Mouse (Mus musculus): ENCODE results near the gene Nradd. TPM values are rescaled to one million over a fixed set of nuclear protein-coding genes. Genes with fewer than 3 reads are reported as not detected.

Gene Nradd
- 1 to 10 TPM; 2.0 to 4.6 (median 3.0) TPM for total RNA-seq (2022)

- DNase-seq (ENCODE audit: low spot score in 2 of 2): peak; percentile 82 to 83
Observed at GRCm38 (mm10) chr9:110624361-110625166, at the start of gene Nradd. Gene Nradd (minus strand): TSS chr9:110624452.

GRCm38 (mm10) chr9:110673107-110673752 is 49.0 kb upstream of the Nradd start:
- no peak for DNase-seq (ENCODE audit: low spot score in 2 of 2)

GRCm38 (mm10) chr9:110672462-110673106 is 48.3 kb upstream of the Nradd start:
- DNase-seq (ENCODE audit: low spot score in 2 of 2): no peak

GRCm38 (mm10) chr9:110669785-110670184 is 45.5 kb upstream of the Nradd start:
- no peak for DNase-seq (ENCODE audit: low spot score in 2 of 2)

DNA sequence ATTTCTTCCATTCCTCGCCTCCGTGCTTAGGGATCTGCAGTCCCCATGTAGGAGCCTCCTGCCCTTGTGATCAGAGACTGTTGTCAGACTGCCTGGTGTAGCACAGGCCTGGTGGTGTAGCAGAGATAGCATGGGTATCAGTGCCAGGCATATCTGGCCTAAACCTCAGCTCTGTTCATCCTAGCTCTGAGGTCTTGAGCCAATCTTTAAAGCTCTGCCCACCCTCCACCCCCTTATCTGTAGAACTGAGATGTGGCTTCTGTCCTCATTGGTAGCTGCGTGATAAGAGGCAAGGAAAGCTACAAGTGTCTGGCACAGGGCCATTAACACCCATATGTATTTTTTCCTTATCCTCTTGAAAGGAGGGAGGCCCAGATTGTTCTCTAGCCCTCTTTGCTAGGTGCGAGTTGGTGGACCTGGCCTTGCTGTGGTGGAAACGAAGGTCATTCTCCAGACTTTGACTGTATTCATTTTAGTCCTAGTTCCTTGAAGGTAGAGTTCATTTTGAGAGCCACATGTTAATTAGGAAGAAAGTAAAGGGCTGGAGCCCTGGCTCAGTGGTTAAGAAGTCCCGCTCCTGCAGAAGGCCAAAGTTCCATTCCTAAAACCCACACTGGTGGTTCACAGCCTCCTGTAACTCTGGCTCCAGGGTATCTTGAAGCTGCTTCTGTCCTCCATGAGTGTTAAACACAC is 44.5 kb upstream of the Nradd start:
- no peak for DNase-seq (ENCODE audit: low spot score in 2 of 2)

DNA sequence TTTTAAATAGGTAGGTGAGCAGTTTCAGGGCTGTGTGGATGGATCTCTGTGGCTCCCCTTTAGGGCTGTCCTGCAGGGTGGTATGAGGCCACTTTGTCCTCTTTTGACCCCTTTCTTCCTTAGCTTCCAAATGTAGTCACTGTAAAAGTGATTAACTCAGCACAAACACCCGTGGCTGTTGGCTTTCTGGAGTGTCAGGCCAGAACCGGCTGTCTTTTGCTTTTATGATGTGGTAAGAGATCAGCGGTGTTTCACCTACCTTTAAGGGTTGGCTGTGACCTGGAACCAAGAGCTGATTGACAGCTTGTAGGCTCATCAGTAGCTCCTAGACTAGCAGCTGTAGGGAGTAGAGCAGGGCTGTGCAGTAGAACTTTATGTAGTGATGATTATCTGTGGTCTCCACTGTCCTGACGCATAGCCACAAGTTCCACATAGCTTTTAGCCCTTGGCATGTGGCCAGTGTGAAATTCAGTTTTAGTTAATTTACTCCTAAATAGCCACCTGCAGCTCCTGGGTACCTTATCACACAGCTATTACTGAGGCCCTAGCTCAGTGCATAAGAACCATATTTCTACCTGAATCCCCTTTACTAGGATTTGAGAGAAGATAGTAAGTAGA is 43.1 kb upstream of the Nradd start:
- no peak for DNase-seq (ENCODE audit: low spot score in 2 of 2)

DNA sequence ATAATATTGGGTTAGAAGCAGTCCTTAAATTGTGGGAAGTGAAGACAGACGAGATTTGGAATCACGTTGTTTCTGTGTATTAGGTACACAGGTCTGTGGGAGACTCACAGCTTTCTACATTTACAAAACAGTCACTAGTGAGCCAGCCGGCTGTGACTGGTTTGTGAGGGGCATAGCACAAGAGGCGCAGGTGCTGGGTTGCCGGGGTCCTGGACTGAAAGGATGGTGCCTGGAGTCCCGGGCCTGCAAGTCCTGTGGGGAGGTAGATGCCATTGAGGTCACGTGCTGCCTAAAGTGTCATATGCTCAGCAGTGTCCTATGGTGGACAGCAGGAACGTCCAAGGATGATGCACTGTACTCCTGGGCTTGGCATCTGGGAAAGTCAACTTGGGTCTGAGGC is 42.1 kb upstream of the Nradd start:
- DNase-seq (ENCODE audit: low spot score in 2 of 2): no peak

DNA sequence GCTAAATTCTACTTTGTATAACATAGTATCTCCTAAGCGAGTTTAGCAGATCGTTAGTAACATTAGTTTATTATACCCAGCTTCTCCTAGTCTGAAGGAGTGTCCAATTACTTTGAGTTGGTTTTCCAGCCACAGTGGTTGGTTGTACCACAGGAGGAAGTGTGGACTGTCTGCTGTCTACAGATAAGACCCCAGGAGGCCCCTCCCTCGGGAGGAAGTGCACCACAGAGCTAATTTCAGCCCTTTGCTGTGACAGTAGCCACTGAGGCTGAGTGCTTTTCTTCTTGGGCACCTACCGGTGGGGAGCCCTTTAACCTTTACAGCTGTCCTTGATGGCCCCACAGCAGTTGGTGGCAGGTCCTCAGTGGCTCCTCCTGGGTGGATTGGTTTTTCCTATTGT is 41.7 kb upstream of the Nradd start:
- DNase-seq (ENCODE audit: low spot score in 2 of 2): no peak

- no peak for DNase-seq (ENCODE audit: low spot score in 2 of 2)
Observed at GRCm38 (mm10) chr9:110662844-110663243, 38.6 kb upstream of the Nradd start.

DNA sequence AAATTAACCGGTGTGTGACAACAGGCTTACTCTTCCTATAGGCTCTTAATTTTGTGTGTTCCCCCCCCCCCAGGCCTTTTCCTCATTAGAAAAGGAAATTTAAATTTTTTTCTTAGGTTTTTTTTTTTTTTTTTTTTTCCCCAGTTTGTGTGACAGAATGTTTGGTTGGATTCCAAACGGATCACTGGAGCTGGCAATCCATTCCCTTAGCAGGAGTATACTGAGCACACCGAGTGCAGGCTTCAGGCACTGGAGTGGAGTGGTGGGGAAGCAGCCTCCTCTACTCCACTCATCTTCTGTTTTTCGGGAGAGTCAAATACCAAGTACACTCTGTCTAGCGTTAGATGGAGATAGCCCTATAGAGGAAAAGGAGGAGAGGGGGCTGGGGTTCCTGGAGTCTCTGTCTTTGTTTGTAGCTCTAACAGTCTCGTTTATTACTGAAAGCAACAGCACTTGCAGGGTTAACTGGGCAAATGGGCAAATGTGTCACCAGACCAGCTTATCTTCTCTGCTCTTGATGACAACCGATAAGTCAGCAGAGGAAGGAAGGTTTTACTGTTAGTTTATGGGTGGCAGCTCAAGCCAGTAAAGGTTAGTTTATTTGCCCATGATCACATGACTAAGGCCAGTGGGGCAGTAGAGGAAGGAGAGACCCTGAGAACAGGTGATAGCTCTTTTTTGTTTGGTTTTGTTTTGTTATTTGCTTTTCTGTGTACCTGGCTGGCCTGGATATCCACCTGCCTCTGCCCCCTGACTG is 36.8 kb upstream of the Nradd start:
- no peak for DNase-seq (ENCODE audit: low spot score in 2 of 2)

DNA sequence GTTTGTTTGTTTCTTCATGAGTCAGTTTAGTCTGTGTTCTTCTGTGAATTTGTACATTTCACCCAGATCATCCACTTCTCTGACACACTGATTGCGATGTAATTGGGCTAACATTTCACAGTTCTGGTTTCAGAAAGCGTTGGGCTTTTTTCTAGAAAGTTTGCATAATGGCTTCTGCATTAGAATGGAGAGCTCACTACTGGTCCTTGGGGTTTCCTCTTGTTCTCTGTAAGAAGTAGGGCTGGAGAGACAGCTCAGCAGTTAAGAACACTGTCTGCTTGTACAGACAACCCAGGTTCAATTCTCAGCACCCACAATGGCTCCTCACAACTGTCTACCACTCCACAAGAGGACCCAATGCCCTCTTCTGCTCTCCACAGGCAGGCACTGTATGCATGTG is 36.0 kb upstream of the Nradd start:
- no peak for DNase-seq (ENCODE audit: low spot score in 2 of 2)

- no peak for DNase-seq (ENCODE audit: low spot score in 2 of 2)
Observed at GRCm38 (mm10) chr9:110659521-110659920, 35.3 kb upstream of the Nradd start.

- DNase-seq (ENCODE audit: low spot score in 2 of 2): no peak
Observed at GRCm38 (mm10) chr9:110657474-110658078, 33.3 kb upstream of the Nradd start.

GRCm38 (mm10) chr9:110656249-110657221 is 32.3 kb upstream of the Nradd start, which contains the start of gene Ccdc12:
Gene Ccdc12 (plus strand): TSS chr9:110656503.
- peak; percentile 96 to 97 for DNase-seq (ENCODE audit: low spot score in 2 of 2)

- DNase-seq (ENCODE audit: low spot score in 2 of 2): no peak
Observed at GRCm38 (mm10) chr9:110655651-110656007, 31.4 kb upstream of the Nradd start.

DNA sequence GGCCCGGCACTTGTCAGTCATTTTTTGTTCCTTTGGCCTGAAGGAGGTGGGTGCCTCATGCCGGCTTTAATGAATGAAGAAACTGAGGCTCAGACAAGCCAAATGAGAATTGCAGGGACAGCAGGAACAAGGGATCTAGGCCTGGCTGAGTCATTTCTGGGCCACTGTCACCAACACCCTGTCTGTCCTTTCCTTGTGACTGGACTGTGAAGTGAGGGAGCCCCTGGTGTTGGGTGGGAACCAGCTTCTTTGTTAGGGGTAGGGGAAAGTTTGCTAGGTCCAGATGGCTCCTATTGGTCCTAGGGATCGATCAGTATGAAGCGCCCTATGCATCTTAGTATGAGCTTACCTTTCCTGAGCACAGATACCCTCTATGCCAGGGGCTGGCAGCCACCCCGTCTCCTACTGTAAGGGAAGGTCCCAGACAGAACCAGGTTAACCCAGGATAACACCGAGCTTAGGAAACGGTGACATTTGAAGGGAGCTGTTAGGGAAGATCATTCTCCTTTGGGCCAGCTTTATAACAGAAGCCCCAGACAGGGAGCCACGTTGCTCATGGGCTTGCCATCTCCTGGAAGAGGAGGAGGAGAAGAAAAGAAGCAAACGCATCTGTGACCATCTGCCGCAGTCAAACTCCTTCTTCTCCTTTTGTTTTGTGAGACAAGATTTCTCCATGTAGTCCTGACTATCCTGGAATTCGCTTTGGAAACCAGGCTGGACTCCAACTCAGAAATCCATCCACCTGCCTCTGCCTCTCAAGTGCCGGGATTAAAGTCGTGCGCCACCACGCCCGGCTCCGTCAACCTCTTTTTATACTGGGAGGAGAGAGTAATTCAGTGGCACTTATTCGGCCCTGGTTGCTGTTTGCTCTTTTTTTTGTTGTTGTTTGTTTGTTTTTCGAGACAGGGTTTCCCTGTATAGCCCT is 30.7 kb upstream of the Nradd start:
- no peak for DNase-seq (ENCODE audit: low spot score in 2 of 2)

DNA sequence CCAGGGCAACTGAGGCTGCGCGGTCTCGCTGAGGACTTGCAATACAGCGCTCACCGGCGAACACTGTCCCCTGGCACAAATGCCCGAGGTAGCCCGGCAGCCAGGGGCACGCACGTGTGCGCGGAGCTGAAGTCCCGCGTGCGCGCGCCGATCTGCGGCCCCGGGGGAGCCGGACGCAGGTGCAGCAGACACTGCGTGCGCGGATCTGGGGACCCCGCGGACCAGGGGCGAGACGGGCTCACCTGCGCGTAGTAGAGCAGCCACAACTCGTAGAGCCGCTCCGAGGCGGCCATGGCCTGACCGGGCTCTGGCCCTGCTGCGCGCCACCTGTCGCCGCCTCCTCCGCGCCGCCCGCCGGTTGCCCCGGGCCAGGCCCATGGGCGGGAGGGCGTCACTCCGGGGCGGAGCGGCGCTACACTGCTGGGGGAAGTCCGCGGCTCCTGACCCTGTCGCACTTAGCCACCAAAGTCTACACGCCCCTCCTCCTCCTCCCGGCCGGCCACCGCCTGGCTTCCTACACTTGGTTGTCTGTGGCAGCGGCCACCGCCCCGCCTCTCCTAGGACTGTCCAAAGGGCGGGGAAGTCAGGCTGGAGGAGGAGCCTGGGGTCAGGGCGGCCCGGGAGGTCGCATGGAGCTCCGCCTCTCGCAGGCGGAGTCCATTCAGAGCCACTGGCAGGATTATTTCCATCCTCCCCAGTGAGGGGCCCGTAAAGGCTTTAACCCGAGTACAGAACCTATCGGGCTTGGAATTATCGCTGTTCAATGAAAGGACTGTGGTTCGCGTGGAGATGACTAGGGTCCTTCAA is 29.6 kb upstream of the Nradd start, which contains the start of gene Nbeal2:
Nbeal2 (minus strand) TSS at position 507 of the 807 bp plus-strand sequence.
- DNase-seq (ENCODE audit: low spot score in 2 of 2): peak; percentile 71 to 80
